Mouse (Mus musculus) regulatory T cell (primary cell): ENCODE measurements around the gene Cubn.

ENCODE experiments used
- in situ Hi-C: fragments of 300-600 bp; cut with MboI, MseI; formaldehyde crosslinking; loops from one replicate; pipeline ENCODE4 v1.15.1; 2025; ENCODE audit warnings: high pct_unique_total_duplicates

Cubn gene

DNA sequence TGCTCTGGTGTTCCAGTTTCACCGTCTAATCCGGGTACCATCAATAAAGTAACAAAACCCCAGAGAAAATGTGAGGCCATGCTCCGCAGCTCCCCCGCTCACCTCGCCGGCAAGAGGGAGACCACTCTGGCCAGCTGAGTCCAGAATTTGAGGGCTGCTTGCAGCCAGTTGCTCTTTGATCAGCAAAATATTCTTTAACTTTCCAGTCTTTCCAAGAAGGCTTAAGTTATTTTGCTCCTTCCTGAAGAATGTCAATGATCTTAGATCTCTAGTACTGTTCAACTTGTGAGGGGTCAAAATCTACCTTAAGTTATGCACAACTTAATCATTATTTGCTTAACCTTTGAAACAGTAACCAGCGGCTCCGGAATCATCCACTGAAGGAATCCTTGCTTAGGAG lies at the start of gene Cubn:
Gene Cubn (minus strand): TSS at position 80 of the 400 bp plus-strand sequence.
- in situ Hi-C loops: loop anchor here (5.0 kb wide), 1 partner anchor 99 kb away; no protein-coding TSS in a partner anchor

DNA sequence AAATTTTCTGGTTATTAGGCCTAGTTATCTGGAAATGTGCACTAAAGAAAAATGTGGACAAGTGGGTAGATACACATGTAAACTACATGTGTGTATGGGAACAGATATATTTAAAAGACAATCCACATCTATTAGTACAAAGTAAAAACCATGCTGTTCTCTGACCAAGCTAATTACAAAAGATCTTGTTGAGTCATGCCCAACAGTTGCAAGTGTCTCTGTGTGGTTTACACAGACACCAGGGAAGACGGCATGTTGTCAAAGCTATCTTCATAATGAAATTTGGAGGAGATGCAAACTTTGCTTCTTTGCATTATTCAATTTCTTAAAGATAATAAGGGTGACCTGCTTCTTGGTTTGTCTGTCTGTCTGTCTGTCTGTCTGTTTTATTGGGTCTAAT lies 48.2 kb upstream of the Cubn start:
- in situ Hi-C loops: loop anchor here (5.0 kb wide), 1 partner anchor 32 kb away; the partner anchor contains the start of gene Vim

DNA sequence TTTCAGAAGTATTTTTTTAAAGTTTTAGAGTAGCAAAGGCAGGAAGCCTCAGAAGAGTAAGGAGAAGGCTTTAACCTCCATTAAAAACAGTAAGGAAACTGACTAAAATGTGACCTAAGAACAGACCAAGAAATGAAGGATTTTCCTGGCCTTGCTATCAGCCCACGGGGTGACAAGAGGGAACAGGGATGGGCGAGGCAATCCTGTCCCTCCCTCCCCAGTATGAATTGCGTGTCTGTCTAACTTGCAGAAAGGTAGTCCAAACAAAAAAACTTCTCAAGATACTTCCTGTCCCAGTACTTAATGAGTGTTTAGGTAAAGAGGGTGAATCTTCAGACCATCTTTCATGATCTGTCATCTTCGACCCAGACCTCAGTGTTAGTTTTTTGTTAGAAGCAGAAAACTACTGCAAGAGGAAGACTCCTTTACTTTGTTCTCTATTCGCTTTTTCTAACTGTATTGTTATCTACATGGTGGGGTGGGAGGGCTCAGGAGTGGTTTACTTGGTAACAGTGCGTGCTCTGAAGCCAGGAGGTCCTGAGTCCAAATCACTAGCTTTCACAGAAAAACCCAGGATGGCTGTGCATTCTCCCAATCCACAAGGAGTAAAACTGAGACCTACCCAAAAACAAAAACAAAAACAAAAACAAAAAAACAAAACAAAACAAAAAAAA lies 47.2 kb upstream of the Cubn start:
- in situ Hi-C loops: loop anchor here (5.0 kb wide), 1 partner anchor 33 kb away; the partner anchor contains the start of gene Vim

DNA sequence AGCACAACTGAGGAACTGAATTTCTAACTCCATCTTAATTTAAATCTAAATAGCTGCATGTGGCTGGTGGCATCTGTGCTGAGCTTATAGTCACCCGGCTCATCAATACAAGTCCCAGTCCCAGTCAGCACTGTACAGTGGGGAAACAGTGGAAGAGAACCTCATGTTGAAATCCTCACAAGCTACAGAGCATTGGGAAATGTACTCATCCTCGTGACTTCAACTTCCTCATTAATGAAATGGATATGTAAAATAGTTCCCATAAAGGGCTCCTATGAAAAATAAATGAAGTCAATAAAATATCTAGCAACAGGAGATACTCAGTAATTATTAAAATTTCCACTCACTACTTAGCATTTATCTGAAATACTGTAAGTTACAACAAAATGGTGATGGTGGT lies 46.6 kb upstream of the Cubn start:
- in situ Hi-C loops: loop anchor here (5.0 kb wide), 1 partner anchor 34 kb away; the partner anchor contains the start of gene Vim

DNA sequence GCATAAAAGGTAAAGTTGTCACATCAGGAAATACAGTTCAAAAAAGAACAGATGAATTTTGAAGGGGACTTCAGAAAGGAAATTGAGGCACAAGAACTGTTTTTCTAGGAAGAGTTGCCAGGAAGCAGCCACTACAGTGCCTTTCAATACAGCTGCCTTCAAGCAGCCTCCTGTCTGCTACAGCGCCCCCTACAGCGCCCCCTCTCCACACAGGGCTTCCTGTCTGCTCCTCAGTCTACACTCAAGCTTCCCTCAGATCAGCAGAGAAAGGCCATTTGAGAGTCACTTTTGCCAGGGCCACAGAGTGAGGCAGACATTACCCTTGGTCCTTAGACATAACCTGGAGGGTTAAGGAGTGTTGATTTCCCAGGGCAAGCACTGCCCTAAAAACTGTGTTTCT lies 46.1 kb upstream of the Cubn start:
- in situ Hi-C loops: loop anchor here (5.0 kb wide), 1 partner anchor 35 kb away; the partner anchor contains the start of gene Vim

DNA sequence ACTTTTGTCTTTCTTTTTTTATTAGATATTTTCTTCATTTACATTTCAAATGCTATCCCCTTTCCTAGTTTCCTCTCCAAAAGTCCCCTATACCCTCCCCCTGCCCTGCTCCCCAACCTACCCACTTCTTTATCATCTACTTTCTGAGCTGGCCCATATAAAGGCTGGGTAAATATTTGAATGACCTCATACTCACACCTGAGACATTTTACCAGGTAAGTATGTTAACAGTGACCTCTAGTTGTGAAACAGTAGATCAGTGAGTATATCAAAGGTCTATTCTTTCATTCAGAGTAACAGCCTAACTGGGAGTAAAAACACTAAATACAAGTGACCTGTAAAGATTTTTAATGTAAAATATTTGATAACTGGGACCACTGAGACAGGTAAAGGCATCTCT lies 45.1 kb upstream of the Cubn start:
- in situ Hi-C loops: loop anchor here (5.0 kb wide), 1 partner anchor 36 kb away; the partner anchor contains the start of gene Vim

DNA sequence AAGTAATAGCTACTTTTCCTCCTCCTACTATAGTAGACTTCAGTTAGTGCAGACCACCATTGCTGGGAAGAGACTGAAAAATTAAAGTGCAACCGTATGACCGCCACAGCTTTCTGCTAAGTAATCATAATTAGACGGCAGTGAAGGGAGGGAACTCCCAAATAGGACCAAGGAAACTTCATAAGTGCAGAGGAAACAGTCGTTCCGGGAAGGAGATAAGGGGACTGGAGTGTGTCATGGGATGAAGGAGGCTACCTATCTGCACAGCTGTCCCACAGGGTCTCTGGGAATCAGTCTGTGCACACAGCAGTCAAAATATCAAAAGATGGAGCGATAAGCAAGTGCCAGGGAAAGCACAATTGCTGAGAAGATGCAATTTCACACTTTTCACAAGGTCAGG lies 39.0 kb upstream of the Cubn start:
- in situ Hi-C loops: no loop called here

DNA sequence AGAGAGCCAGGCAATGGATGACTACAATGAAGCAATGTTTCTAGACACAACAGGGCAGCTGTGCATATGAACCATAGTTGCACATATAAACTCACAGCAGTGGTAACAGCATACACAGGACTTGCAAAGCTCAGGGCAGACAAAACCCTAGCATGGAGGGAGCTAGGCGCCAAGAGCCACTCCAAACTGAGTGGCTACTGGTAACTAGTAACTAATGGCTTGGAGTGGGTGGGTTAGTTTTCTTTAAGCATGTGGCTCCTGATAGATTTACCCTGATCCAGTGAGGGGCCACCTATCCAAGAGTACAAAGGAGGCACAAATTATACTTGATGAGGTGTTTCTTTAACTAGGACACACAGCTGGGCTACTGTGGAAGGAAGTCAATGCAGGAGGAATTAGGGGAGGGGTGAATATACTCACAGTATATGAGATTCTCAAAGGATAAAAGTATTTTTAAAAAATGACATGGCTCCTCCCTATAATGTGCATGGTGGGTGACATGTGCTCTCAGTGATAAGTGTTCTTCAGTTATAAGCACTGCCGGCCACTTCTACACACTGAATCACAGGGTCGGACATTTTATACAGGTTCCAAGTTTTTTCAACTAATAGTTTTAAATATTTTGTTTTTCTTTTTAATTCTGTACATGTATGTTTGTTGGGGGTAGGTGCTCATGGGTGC lies 37.8 kb upstream of the Cubn start:
- in situ Hi-C loops: loop anchor here (5.0 kb wide), 1 partner anchor 92 kb away; no protein-coding TSS in a partner anchor

DNA sequence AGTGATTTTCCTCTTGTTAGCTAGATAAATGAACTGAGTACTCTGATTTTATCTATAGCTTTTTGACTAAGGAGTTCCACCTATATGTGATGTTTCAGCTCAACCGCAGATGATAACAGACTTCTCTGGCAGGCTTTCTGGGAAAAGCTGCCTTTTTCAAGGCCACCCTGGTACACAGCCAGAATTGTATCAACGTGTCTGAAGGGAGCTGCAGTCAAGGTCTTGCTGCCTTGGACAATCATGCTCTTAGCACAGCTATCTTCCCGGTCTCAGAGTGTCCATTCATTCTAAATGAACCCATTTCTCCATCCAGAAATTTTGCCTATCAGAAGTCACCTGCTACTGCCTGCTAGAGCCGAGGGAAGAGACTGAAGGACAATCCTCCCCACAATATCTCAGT lies 35.9 kb upstream of the Cubn start:
- in situ Hi-C loops: loop anchor here (5.0 kb wide), 1 partner anchor 90 kb away; no protein-coding TSS in a partner anchor

DNA sequence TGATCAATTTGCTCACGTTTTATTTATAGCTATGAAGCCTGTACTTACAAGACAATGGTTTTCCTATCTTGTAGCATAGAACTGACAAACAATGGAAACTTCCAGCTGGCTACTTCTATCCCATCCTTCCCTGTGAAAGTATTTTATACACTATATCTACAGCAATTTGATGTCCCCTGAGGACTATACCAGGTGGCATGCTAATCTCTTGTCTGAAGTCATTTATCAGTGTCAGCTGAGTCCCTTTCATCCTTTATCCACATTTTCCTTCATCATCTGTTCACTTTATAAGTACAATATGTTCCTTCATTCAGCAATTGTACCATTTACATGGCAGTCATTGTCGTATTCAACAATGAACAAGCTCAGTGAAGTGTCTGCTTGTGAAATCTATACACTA lies 35.5 kb upstream of the Cubn start:
- in situ Hi-C loops: loop anchor here (5.0 kb wide), 1 partner anchor 90 kb away; no protein-coding TSS in a partner anchor

DNA sequence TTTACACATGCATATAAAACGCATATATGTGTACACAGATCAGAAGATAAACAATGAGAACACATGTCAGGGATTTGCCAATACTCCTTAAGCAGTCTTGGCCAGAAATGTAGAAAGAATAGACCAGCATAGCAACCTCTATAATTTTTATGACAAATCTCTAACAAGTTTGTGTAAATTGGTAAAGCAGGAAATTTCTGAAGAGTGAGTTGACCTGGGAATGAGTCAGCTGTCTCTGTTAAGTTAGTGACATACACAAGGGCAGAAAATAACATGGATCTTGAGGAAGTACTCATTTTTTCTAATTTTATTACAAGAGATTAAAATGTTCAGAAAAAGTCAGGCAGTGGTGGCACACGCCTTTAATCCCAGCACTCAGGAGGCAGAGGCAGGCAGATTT lies 34.6 kb upstream of the Cubn start:
- in situ Hi-C loops: loop anchor here (5.0 kb wide), 1 partner anchor 89 kb away; no protein-coding TSS in a partner anchor

DNA sequence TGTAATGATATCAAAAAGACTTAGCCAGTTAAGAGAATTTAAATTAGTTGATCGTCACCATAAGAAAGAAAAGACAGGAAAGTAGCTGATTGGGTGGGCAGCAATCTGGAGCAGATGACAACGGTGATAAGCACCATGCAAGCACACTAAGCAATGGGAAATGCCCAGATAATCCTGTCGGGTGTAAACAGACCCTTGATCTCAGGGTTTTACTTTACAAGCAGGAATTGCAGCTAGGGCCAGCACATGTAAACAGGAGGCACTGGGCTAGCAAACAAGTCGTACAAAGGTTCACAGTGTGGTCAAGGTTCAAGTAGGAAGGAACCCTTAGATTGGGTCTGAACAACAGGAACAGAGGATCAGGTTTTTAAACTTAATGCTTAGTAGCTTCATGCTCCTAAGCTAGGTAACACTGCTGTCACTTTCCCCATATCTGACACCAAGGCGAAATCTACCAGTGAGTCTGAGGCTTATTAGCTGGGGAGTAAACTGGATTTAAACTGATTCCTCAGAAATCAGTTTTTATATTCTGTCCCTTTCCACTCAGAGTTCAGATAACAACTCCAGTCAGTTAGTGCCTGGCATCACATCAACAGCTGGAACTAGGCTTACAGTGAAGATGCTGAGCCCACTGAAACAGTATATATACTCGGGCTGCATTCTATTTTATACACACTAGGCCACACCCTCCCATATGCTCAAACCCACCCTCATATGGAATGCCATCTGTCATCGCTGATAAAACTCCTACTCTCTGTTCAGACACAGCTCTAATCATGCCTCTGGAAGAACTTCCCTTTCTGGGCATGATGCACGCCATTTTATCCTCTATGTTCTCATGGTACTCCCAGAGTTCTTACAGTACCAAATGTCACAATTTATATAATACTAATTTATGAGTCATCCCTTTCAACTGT lies 32.2 kb upstream of the Cubn start:
- in situ Hi-C loops: no loop called here

DNA sequence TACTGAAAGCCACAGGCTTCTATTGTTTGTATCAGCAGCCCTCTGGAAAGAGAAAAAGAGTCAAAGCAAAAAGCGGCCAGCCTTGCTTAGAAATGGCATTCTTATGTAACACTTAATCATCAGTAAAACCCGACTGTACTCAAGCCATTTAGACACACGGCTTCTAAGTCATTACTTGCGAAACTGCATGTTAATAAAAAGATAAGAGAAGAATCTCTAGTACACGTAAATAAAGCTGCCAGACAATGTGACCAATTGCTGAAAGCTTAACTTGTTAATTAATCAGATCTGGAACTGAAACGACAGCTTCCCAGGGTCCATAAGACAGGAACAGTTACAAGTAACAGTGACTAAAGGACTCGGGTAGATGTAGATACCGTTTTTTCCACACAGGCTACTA lies 30.5 kb upstream of the Cubn start:
- in situ Hi-C loops: no loop called here

DNA sequence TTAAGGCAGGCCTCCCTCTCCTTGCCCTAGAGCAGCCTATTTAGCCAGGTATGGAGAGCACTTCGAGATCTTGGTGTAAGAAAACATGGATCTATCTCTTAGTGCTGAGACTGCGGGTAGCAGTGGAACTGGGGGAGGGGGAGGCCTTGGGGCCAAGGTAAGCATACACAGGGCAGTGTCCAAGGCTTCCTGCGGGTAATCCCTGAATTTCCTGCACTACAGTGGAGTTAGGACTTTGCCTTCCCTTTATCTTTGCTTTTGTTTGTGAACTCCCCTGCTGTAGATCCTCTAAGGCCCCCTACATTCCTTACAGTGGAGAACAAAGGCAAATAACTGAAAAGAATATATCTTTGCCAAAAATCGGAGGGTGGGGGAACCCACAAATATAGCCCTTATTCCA lies 23.3 kb upstream of the Cubn start:
- in situ Hi-C loops: no loop called here

DNA sequence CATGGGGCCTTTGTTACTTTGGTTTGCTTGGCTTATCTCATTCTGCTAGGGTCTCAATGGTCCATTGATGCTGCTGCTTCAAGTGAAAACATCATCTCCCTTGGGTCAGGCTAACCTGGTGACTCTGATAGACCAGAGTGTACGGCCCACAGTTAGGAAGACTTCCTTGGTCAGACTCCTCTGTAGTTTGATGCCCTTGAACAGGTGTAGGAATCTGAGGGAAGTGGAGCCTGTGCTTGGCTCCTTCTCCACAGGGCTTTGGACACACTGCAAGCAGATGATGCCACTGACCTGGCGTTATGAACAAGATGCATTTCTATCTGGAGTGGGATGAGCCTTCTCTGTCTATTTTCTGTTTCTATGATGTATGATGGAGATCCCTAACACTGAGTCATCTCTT lies 11.1 kb upstream of the Cubn start:
- in situ Hi-C loops: no loop called here

DNA sequence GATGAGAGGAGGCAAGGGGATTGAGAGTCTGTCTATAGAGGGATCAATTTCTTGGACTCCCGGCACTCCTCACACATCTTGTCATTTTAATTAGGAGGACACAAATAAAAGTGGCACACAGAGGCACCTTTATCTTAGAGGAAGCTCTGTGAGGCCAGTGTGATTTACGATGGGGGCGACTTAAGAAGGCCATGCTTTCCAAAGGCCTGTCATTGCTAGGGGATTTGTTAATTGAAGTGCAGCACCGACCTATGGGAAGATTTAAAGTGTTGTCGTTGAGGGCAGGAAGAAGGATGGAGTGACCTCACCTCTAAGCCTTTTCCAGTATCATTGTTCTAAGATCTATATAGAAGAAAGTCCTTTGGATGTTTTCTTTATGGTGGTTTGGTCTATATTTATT lies 9.9 kb upstream of the Cubn start:
- in situ Hi-C loops: no loop called here

DNA sequence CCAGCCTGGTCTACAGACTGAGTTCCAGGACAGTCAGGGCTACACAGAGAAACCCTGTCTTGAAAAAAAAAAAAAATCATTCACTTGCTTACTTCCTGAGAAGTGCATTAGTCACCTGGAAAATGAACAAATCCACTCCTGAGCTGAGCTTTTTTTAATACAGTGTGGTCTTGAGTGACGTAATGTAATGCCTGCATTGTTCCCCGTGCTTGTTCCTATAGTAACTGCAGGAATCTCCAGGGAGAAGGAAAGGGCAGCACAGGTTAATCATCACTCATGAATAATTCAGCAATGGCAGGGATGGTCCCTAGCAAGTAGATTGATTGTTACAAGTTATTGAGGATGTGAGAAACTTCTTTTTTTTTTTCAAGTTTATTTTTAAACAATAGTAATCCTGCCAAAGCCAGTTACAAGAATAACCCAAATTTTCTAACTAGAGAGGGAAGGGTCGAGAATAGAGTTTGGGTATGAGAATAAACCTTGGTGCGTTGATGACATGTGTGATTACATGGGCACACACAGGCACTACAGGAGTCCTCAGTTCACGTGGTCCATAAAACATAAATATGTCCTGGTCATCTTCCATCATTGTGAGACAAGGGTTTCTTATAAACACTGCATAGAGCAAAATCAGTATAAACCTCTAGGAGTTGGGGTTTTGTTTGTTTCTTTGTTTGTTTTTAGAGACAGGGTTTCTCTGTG lies 8.8 kb upstream of the Cubn start:
- in situ Hi-C loops: no loop called here

DNA sequence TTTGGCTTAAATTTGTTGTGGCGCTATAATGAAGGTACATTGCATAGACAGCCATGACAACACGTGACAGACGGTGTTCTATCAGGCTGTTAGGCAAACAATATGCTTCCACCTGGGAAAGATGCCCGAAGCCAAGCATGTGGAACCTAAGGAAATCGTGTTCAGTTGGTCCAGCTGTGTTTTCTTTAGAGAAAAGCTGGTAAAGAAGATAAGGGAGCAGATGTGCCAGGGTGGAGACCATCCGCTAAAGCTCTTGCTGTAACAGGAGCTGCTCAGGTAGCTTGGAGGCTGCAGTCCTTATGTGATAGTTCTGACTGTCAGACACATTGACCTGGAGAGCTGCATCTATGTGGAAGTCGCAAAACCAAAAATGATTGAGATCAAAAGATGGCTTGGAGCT lies 7.6 kb upstream of the Cubn start:
- in situ Hi-C loops: no loop called here

DNA sequence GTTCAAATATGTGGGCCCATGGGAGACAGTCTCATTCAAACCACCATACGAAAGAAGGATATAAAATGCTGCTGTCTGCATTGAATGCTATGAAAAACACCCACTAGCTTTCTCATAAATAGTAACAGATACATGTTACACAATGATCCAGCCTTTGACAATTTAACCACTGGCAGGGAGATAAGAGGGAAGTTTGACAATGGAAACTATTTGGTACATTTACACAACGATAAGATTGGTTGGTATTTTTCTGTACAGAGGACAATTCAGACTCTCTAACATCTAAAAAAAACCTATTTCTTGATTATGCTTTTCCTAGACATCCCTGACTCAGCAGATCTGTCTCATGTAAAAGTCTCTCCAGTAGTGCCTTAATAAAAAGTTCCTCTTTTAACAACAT lies 4.5 kb upstream of the Cubn start:
- in situ Hi-C loops: no loop called here

DNA sequence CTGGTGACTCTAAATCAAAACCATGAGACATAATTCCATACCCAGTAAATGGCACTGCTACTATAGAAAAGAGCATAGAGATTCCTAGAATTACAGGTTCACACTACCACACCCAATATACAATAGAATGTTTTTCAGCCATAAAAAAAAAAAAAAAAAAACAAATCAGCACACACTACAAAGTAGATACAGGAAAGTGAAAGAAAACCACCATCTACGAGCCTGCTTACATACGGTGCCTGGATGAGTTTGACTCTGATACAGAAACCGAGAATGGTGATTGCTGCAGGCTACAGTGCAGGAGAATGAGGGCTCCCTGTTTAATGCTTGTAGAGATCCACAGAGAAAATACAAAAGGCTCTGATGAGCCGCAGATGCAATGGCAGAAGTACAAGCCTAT lies 1.3 kb upstream of the Cubn start:
- in situ Hi-C loops: loop anchor here (5.0 kb wide), 1 partner anchor 101 kb away; no protein-coding TSS in a partner anchor

DNA sequence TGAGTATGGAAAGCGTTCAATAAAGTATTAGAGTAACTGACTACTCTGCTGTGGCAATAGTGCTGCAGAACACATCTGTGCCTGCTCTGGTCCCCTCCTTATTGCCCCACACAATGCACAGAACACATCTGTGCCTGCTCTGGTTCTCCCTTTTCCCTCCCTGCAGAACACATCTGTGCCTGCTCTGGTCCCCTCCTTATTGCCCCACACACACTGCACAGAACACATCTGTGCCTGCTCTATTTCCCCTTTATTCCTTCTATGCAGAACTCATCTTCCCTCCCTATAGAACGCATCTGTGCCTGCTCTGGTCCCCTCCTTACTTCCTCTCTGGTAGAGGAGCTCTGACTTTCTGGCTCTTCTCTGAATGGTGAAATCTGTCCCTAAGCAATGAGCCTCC lies 1.1 kb downstream of the Cubn start:
- in situ Hi-C loops: loop anchor here (5.0 kb wide), 1 partner anchor 98 kb away; no protein-coding TSS in a partner anchor
